Mouse (Mus musculus) heart, embryonic 14.5 days (tissue): Measurements from ENCODE around the gene Klhl7. TPM values are rescaled to one million over a fixed set of nuclear protein-coding genes. Genes with fewer than 3 reads are reported as not detected.

Experiments
- ATAC-seq: fragments of 200-750 bp; cut with Nextera tagmentation; 2 replicates; pipeline ENCODE4 v1.8.0; 2017; ENCODE audit warnings: low read depth, moderate TSS enrichment; ENCODE audit not compliant: insufficient number of reproducible peaks, insufficient read depth, low FRiP score
- H3K27ac ChIP-seq, 2 experiments: fragments of 200-500 bp in 1 of 2; fragments of 300-500 bp in 1 of 2; sonication (generic) in 1 of 2; replicated peaks in 1 of 2; 2 replicates each; pipeline ENCODE4 v1.5.1; 2012 to 2014; ENCODE audit warnings: low read depth in 2 of 2, low read length in 2 of 2, control low read depth in 1 of 2, mild to moderate bottlenecking in 1 of 2, mixed read lengths in 1 of 2; ENCODE audit not compliant: control insufficient read depth in 1 of 2, insufficient read depth in 1 of 2
- H3K27me3 ChIP-seq: fragments of 300-500 bp; sonication (generic); 2 replicates; pipeline ENCODE4 v1.6.1; 2014; ENCODE audit warnings: mild to moderate bottlenecking, low read length, control low read depth; ENCODE audit not compliant: control insufficient read depth, insufficient read depth
- H3K36me3 ChIP-seq: fragments of 300-500 bp; sonication (generic); 2 replicates; pipeline ENCODE4 v1.6.1; 2014; ENCODE audit warnings: mild to moderate bottlenecking, control low read depth, low read length, mixed read lengths; ENCODE audit not compliant: control insufficient read depth, insufficient read depth
- H3K4me1 ChIP-seq, 2 experiments: fragments of 200-500 bp in 1 of 2; fragments of 300-500 bp in 1 of 2; sonication (generic) in 1 of 2; 2 replicates each; pipeline ENCODE4 v1.6.1; 2012 to 2014; ENCODE audit warnings: low read length in 2 of 2, control low read depth in 1 of 2, mixed read lengths in 1 of 2; ENCODE audit not compliant: control insufficient read depth in 2 of 2, insufficient read depth in 2 of 2
- H3K4me2 ChIP-seq: fragments of 300-500 bp; sonication (generic); 2 replicates; pipeline ENCODE4 v1.6.1; 2014; ENCODE audit warnings: mild to moderate bottlenecking, low read length
- H3K4me3 ChIP-seq, 2 experiments: fragments of 200-500 bp in 1 of 2; fragments of 300-500 bp in 1 of 2; sonication (generic) in 1 of 2; 2 replicates each; pipeline ENCODE4 v1.5.1; 2012 to 2014; ENCODE audit warnings: low read length in 2 of 2, mild to moderate bottlenecking in 2 of 2, control low read depth in 1 of 2, low read depth in 1 of 2, moderate library complexity in 1 of 2; ENCODE audit not compliant: control insufficient read depth in 1 of 2, insufficient read depth in 1 of 2
- H3K9ac ChIP-seq: fragments of 300-500 bp; sonication (generic); 2 replicates; pipeline ENCODE4 v1.6.1; 2014; ENCODE audit warnings: mild to moderate bottlenecking, low read length
- H3K9me3 ChIP-seq: fragments of 300-500 bp; sonication (generic); 2 replicates; pipeline ENCODE4 v1.6.1; 2016; ENCODE audit warnings: low read length, control low read depth; ENCODE audit not compliant: control insufficient read depth
- WGBS: fragments of 180-500 bp; shearing (Covaris S2); extraction: QIAGEN DNeasy Blood & Tissue Kit; methylation state at CpG from one replicate; pipeline ENCODE4 v1.1.7; 2014; 5-methylcytosine and 5-hydroxymethylcytosine counted together
- polyA plus RNA-seq: library from polyadenylated mRNA; unstranded; fragments of >200 nt; fragmentation: Nextera tagmentation; extraction: Ambion mirVana; gene quantifications from 2 replicates; pipeline ENCODE4 v1.2.1, GENCODE M21; 2014

The Klhl7 gene
- polyA plus RNA-seq, 1 experiment from 2014 or later, result 51.0 TPM

DNA sequence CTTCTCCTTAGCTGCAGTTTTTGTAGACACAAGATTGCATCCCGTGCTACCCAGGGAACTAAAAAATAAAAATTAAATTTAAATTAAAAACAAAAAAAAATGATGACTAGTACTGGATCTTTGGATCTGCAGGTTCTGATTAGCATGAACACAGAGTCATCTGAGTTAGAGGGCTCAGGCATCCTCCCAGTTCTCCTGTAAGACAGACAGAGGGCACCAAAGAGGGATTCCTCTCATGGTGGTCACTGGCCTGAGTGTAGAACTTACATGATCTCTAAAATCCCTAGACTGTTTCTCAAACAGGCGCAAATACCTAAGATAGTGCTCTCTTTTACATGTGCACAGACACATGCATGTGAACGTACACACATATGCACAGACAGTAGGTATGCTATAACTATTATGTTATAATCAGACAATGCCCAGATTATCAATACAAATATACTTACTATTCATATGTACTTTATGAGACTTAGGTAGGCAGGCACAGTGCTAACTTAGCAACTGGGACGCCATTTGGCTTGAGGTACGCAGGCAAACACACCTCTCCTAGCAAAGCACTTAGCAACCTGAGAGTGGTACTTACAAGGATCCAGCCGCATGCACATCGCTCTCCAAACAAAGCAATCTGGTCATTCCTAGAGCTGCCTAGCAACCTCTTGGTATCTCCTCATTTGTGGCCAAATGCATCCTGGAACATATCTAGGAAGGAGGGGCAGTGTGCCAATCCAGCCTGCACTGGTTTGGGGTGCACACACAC is 21.8 kb upstream of the Klhl7 start:
- no peak overlapping the region for H3K4me2 ChIP-seq
- no peak overlapping the region for H3K9ac ChIP-seq
- no peak overlapping the region for H3K27ac ChIP-seq
- 78% methylated on average over 7 of the region's 7 CpGs for WGBS
- no peak overlapping the region for H3K4me3 ChIP-seq
- ATAC-seq, result no peak
- peaks cover 0 to 5% of the 10 kb centered on the region in 2 experiments; a peak in 2 of 4 replicates for H3K4me1 ChIP-seq
- no peaks in the 10 kb centered on the region for H3K36me3 ChIP-seq
- no peaks in the 10 kb centered on the region for H3K9me3 ChIP-seq
- H3K27me3 ChIP-seq, result no peaks in the 10 kb centered on the region

- 44% methylated on average over 6 of the region's 6 CpGs for WGBS
- H3K9me3 ChIP-seq, result no peaks in the 10 kb centered on the region
Measured at GRCm38 (mm10) chr5:24080826-24081225, 19.6 kb upstream of the Klhl7 start.

GRCm38 (mm10) chr5:24084835-24085234 is 15.6 kb upstream of the Klhl7 start:
- WGBS, result 74% methylated on average over 4 of the region's 4 CpGs

More at GRCm38 (mm10) chr5:24080826-24081225, 19.6 kb upstream of the Klhl7 start:
- peaks cover 0 to 5% of the 10 kb centered on the region in 2 experiments; a peak in 2 of 4 replicates for H3K4me1 ChIP-seq
- no peak overlapping the region for H3K27ac ChIP-seq
- H3K36me3 ChIP-seq, result no peaks in the 10 kb centered on the region
- H3K4me3 ChIP-seq, result no peak overlapping the region
- no peak overlapping the region for H3K9ac ChIP-seq
- no peak overlapping the region for H3K4me2 ChIP-seq
- H3K27me3 ChIP-seq, result no peaks in the 10 kb centered on the region
- no peak for ATAC-seq

GRCm38 (mm10) chr5:24086241-24086640 is 14.2 kb upstream of the Klhl7 start:
- H3K27ac ChIP-seq, result no peak overlapping the region
- H3K4me1 ChIP-seq, result peaks cover 0 to 3% of the 10 kb centered on the region in 2 experiments; a peak in 1 of 4 replicates
- no peak overlapping the region for H3K9ac ChIP-seq
- 73% methylated on average over 16 of the region's 16 CpGs for WGBS
- H3K4me3 ChIP-seq, result no peak overlapping the region
- H3K9me3 ChIP-seq, result no peaks in the 10 kb centered on the region
- no peak for ATAC-seq
- H3K4me2 ChIP-seq, result no peak overlapping the region
- no peaks in the 10 kb centered on the region for H3K36me3 ChIP-seq
- no peaks in the 10 kb centered on the region for H3K27me3 ChIP-seq

More at GRCm38 (mm10) chr5:24084835-24085234, 15.6 kb upstream of the Klhl7 start:
- no peaks in the 10 kb centered on the region for H3K27me3 ChIP-seq
- no peaks in the 10 kb centered on the region for H3K36me3 ChIP-seq
- no peak for ATAC-seq
- no peak overlapping the region for H3K4me2 ChIP-seq
- H3K4me1 ChIP-seq, result peaks cover 0 to 3% of the 10 kb centered on the region in 2 experiments; a peak in 1 of 4 replicates
- no peak overlapping the region for H3K27ac ChIP-seq
- H3K9me3 ChIP-seq, result no peaks in the 10 kb centered on the region
- no peak overlapping the region for H3K4me3 ChIP-seq
- no peak overlapping the region for H3K9ac ChIP-seq

- no peaks in the 10 kb centered on the region for H3K27me3 ChIP-seq
- 82% methylated on average over 3 of the region's 3 CpGs for WGBS
- no peak overlapping the region for H3K27ac ChIP-seq
- H3K4me3 ChIP-seq, result no peak overlapping the region
- H3K9me3 ChIP-seq, result no peaks in the 10 kb centered on the region
- H3K36me3 ChIP-seq, result no peaks in the 10 kb centered on the region
- no peak for ATAC-seq
- no peak overlapping the region for H3K4me2 ChIP-seq
- no peak overlapping the region for H3K9ac ChIP-seq
- peaks cover 0 to 3% of the 10 kb centered on the region in 2 experiments; a peak in 1 of 4 replicates for H3K4me1 ChIP-seq
Measured at GRCm38 (mm10) chr5:24086865-24087264, 13.5 kb upstream of the Klhl7 start.

GRCm38 (mm10) chr5:24088451-24088850 is 12.0 kb upstream of the Klhl7 start:
- 75% methylated on average over 1 of the region's 1 CpGs for WGBS
- Histone ChIP-seq H3K36me3 (no peaks in the 10 kb centered on the region), H3K27ac (no peak overlapping the region), H3K4me2 (no peak overlapping the region), H3K27me3 (no peaks in the 10 kb centered on the region), H3K9ac (no peak overlapping the region), H3K9me3 (no peaks in the 10 kb centered on the region), H3K4me3 (no peak overlapping the region), H3K4me1 (peaks cover 0 to 3% of the 10 kb centered on the region in 2 experiments; a peak in 1 of 4 replicates)
- no peak for ATAC-seq

DNA sequence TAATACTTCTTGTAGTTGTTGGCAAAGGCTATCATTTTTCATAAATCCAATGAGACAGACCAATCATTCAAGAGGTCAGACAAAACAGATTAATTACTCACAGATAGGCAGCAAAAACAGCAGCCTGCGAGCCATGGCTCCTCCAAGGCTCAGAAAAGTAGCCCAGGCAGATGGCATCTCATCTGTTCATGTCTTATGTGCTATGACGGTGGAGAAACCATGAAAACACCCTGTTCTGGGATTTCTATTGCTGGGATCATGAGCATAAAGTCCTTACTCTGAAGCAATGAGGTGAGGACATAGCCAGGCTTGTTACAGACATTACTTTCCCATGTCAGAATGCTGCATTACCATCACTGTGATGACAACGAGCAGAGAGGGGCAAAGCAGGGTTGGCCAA is 7.9 kb upstream of the Klhl7 start:
- Histone ChIP-seq H3K9me3 (no peaks in the 10 kb centered on the region), H3K36me3 (no peaks in the 10 kb centered on the region), H3K4me2 (no peak overlapping the region), H3K27me3 (no peaks in the 10 kb centered on the region), H3K27ac (no peak overlapping the region), H3K4me3 (no peak overlapping the region), H3K4me1 (no peaks in the 10 kb centered on the region), H3K9ac (no peak overlapping the region)
- ATAC-seq, result no peak
- WGBS, result 78% methylated on average over 3 of the region's 3 CpGs
